Mouse (Mus musculus) yolk sac, embryonic 10.5 days (tissue): ENCODE data around the gene Ptbp3.

ENCODE experiments used
- DNase-seq: peaks from one replicate; pipeline ENCODE4 v3.0.0-alpha.2; 2017; ENCODE audit warnings: low spot score

The Ptbp3 gene

GRCm38 (mm10) chr4:59505481-59505880, 43.7 kb downstream of the Ptbp3 start:
- DNase-seq = no peak

GRCm38 (mm10) chr4:59491097-59491496, 58.1 kb downstream of the Ptbp3 start:
- no peak for DNase-seq

- DNase-seq = no peak
Measured at GRCm38 (mm10) chr4:59471306-59471705, 77.9 kb downstream of the Ptbp3 start.

GRCm38 (mm10) chr4:59465449-59465848, 83.7 kb downstream of the Ptbp3 start:
- no peak for DNase-seq

GRCm38 (mm10) chr4:59464661-59465060, 84.5 kb downstream of the Ptbp3 start:
- DNase-seq = no peak

GRCm38 (mm10) chr4:59462494-59462893, 86.7 kb downstream of the Ptbp3 start:
- no peak for DNase-seq

GRCm38 (mm10) chr4:59461116-59461727, 87.9 kb downstream of the Ptbp3 start:
- peak; percentile 51 for DNase-seq

GRCm38 (mm10) chr4:59459216-59459955, 89.8 kb downstream of the Ptbp3 start:
- DNase-seq = peak; percentile 64

GRCm38 (mm10) chr4:59457941-59458340, 91.2 kb downstream of the Ptbp3 start:
- DNase-seq = no peak

- DNase-seq = no peak
Measured at GRCm38 (mm10) chr4:59457091-59457490, 92.1 kb downstream of the Ptbp3 start.

- DNase-seq = peak; percentile 22
Measured at GRCm38 (mm10) chr4:59455465-59455864, 93.7 kb downstream of the Ptbp3 start.

GRCm38 (mm10) chr4:59454046-59454445, 95.1 kb downstream of the Ptbp3 start:
- no peak for DNase-seq

GRCm38 (mm10) chr4:59452503-59452933, 96.6 kb downstream of the Ptbp3 start:
- DNase-seq = peak; percentile 79

- no peak for DNase-seq
Measured at GRCm38 (mm10) chr4:59450906-59451305, 98.3 kb downstream of the Ptbp3 start.

GRCm38 (mm10) chr4:59450234-59450854, 98.8 kb downstream of the Ptbp3 start:
- DNase-seq = no peak

GRCm38 (mm10) chr4:59447296-59447695, 101.9 kb downstream of the Ptbp3 start:
- DNase-seq = no peak

- no peak for DNase-seq
Measured at GRCm38 (mm10) chr4:59445516-59445915, 103.6 kb downstream of the Ptbp3 start.

- DNase-seq = no peak
Measured at GRCm38 (mm10) chr4:59444994-59445393, 104.2 kb downstream of the Ptbp3 start.

GRCm38 (mm10) chr4:59444085-59444484, 105.1 kb downstream of the Ptbp3 start:
- DNase-seq = no peak

GRCm38 (mm10) chr4:59441265-59441664, 107.9 kb downstream of the Ptbp3 start:
- no peak for DNase-seq

GRCm38 (mm10) chr4:59439960-59440359, 109.2 kb downstream of the Ptbp3 start:
- DNase-seq = peak; percentile 87

GRCm38 (mm10) chr4:59439041-59439440, 110.1 kb downstream of the Ptbp3 start:
- DNase-seq = no peak
